Mouse (Mus musculus) heart, adult 2 months (tissue): Measurements from ENCODE around the gene Strip1.

ENCODE experiments used
- CTCF ChIP-seq: fragments of 200-600 bp; IDR thresholded peaks from 2 replicates; pipeline ENCODE4 v1.8.1; 2022; ENCODE audit warnings: antibody characterized with exemption, mild to moderate bottlenecking, moderate library complexity
- EP300 ChIP-seq: fragments of 200-500 bp; IDR thresholded peaks from 2 replicates; pipeline ENCODE4 v1.6.1; 2011; ENCODE audit warnings: low read depth, low read length, control low read depth; ENCODE audit not compliant: insufficient read depth
- POLR2A ChIP-seq: fragments of 200-500 bp; IDR thresholded peaks from 2 replicates; pipeline ENCODE4 v1.6.1; 2011; ENCODE audit warnings: mild to moderate bottlenecking, low read depth, low read length, control low read depth; ENCODE audit not compliant: insufficient read depth

DNA sequence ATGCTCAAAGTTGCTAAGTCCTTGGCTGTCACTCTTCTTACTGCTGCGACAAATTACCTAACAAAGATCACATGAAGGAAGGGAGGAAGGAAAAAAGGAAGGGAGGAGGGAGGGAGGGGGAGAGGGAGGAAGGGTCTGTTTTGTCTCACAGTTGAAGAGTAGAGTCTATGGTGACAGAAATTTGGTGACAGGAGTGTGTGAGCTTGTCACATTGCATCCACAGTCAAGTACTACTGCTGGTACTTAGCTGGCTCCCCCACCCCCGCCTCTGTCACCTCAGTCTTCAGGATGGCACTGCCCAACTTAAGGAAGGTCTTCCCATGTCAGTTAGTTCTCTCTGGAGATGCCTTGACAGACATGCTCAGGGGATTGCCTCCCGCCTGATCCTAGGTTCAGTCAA, 4.7 kb upstream of the Strip1 start:
- TF ChIP-seq POLR2A (no peak), CTCF (no peak), EP300 (no peak)
